Mouse (Mus musculus) liver, embryonic 16.5 days (tissue): ENCODE data around the gene Car14. TPM values are rescaled to one million over a fixed set of nuclear protein-coding genes. Genes with fewer than 3 reads are reported as not detected.

Experiments
- ATAC-seq: fragments of 200-750 bp; cut with Nextera tagmentation; 2 replicates; pipeline ENCODE4 v1.8.0; 2017; ENCODE audit warnings: low read depth, mild to moderate bottlenecking, moderate number of reproducible peaks, moderate library complexity
- H3K27ac ChIP-seq: fragments of 300-500 bp; sonication (generic); 2 replicates; pipeline ENCODE4 v1.5.1; 2014; ENCODE audit warnings: mild to moderate bottlenecking, low read length
- H3K27me3 ChIP-seq: fragments of 300-500 bp; sonication (generic); 2 replicates; pipeline ENCODE4 v1.6.1; 2014; ENCODE audit warnings: low read depth, low read length, mixed read lengths; ENCODE audit not compliant: control insufficient read depth, insufficient read depth
- H3K36me3 ChIP-seq: fragments of 300-500 bp; sonication (generic); 2 replicates; pipeline ENCODE4 v1.6.1; 2014; ENCODE audit warnings: mild to moderate bottlenecking; ENCODE audit not compliant: control insufficient read depth, insufficient read depth
- H3K4me1 ChIP-seq: fragments of 300-500 bp; sonication (generic); 2 replicates; pipeline ENCODE4 v1.6.1; 2014; ENCODE audit warnings: low read depth, low read length, mixed read lengths; ENCODE audit not compliant: control insufficient read depth
- H3K4me2 ChIP-seq: fragments of 300-500 bp; sonication (generic); 2 replicates; pipeline ENCODE4 v1.6.1; 2014; ENCODE audit warnings: low read depth, low read length, mixed read lengths
- H3K4me3 ChIP-seq: fragments of 300-500 bp; sonication (generic); 2 replicates; pipeline ENCODE4 v1.5.1; 2014; ENCODE audit warnings: low read depth, mild to moderate bottlenecking, low read length
- H3K9ac ChIP-seq: fragments of 300-500 bp; sonication (generic); 2 replicates; pipeline ENCODE4 v1.6.1; 2014; ENCODE audit warnings: low read depth, low read length
- H3K9me3 ChIP-seq: fragments of 300-500 bp; sonication (generic); replicated peaks from 2 replicates; pipeline ENCODE4 v1.6.1; 2016; ENCODE audit warnings: low read length; ENCODE audit not compliant: control insufficient read depth
- WGBS: fragments of 180-500 bp; shearing (Covaris S2); extraction: QIAGEN DNeasy Blood & Tissue Kit; methylation state at CpG from one replicate; pipeline ENCODE4 v1.1.7; 2014; ENCODE audit not compliant: insufficient replicate concordance; 5-methylcytosine and 5-hydroxymethylcytosine counted together
- polyA plus RNA-seq: library from polyadenylated mRNA; unstranded; fragments of >200 nt; fragmentation: Nextera tagmentation; extraction: Ambion mirVana; gene quantifications from 2 replicates; pipeline ENCODE4 v1.2.1, GENCODE M21; 2015

Gene Car14
- polyA plus RNA-seq, 1 experiment from 2014 or later: 15.4 TPM

- H3K27ac ChIP-seq: peak within 1 kb of the TSS; percentile 88
- H3K4me2 ChIP-seq: peak within 1 kb of the TSS; percentile 70
- H3K27me3 ChIP-seq: no peaks in the 10 kb centered on the region
- peaks cover 7% of the 10 kb centered on the region for H3K36me3 ChIP-seq
- peak; percentile 97 for ATAC-seq
- H3K4me1 ChIP-seq: peaks cover 14% of the 10 kb centered on the region
- peak within 1 kb of the TSS; percentile 83 for H3K9ac ChIP-seq
- WGBS: under 1% methylated on average over 33 of the region's 33 CpGs
- H3K4me3 ChIP-seq: peak within 1 kb of the TSS; percentile 75
- no peaks in the 10 kb centered on the region for H3K9me3 ChIP-seq
Measured at GRCm38 (mm10) chr3:95871392-95871867, 33.1 kb downstream of the Car14 start, which contains the start of gene Mrps21. TSS of gene Mrps21 (minus strand) at chr3:95871519.

GRCm38 (mm10) chr3:95870976-95871375 lies 33.5 kb downstream of the Car14 start:
- peaks cover 14% of the 10 kb centered on the region for H3K4me1 ChIP-seq
- H3K4me2 ChIP-seq: peak overlapping the region; percentile 70
- 4% methylated on average over 15 of the region's 15 CpGs for WGBS

GRCm38 (mm10) chr3:95867408-95867807 lies 37.1 kb downstream of the Car14 start:
- H3K9me3 ChIP-seq: no peaks in the 10 kb centered on the region
- no peak overlapping the region for H3K27ac ChIP-seq
- no peak overlapping the region for H3K9ac ChIP-seq
- no peak for ATAC-seq
- H3K36me3 ChIP-seq: peaks cover 11% of the 10 kb centered on the region
- 86% methylated on average over 2 of the region's 2 CpGs for WGBS
- no peaks in the 10 kb centered on the region for H3K27me3 ChIP-seq
- no peak overlapping the region for H3K4me3 ChIP-seq
- H3K4me1 ChIP-seq: peaks cover 10% of the 10 kb centered on the region
- H3K4me2 ChIP-seq: no peak overlapping the region

More at GRCm38 (mm10) chr3:95870976-95871375, 33.5 kb downstream of the Car14 start:
- Histone ChIP-seq H3K9me3 (no peaks in the 10 kb centered on the region), H3K27me3 (no peaks in the 10 kb centered on the region), H3K36me3 (peaks cover 7% of the 10 kb centered on the region), H3K9ac (peak overlapping the region; percentile 83), H3K4me3 (peak overlapping the region; percentile 75), H3K27ac (peak overlapping the region; percentile 88)
- peak; percentile 25; the same call in 1 of the 2 replicates for ATAC-seq

GRCm38 (mm10) chr3:95866071-95866470 lies 38.4 kb downstream of the Car14 start:
- Histone ChIP-seq H3K9ac (no peak overlapping the region), H3K27me3 (no peaks in the 10 kb centered on the region)
- 84% methylated on average over 5 of the region's 5 CpGs for WGBS

GRCm38 (mm10) chr3:95865571-95865970 lies 38.9 kb downstream of the Car14 start:
- no peak overlapping the region for H3K27ac ChIP-seq
- 88% methylated on average over 20 of the region's 20 CpGs for WGBS
- no peaks in the 10 kb centered on the region for H3K27me3 ChIP-seq
- no peaks in the 10 kb centered on the region for H3K9me3 ChIP-seq
- no peak overlapping the region for H3K4me2 ChIP-seq
- H3K36me3 ChIP-seq: peaks cover 11% of the 10 kb centered on the region
- H3K9ac ChIP-seq: no peak overlapping the region
- ATAC-seq: no peak
- H3K4me3 ChIP-seq: no peak overlapping the region
- H3K4me1 ChIP-seq: peaks cover 4% of the 10 kb centered on the region

More at GRCm38 (mm10) chr3:95866071-95866470, 38.4 kb downstream of the Car14 start:
- Histone ChIP-seq H3K4me1 (peaks cover 5% of the 10 kb centered on the region), H3K4me2 (no peak overlapping the region), H3K4me3 (no peak overlapping the region), H3K9me3 (no peaks in the 10 kb centered on the region), H3K36me3 (peaks cover 11% of the 10 kb centered on the region), H3K27ac (no peak overlapping the region)
- ATAC-seq: no peak

- no peaks in the 10 kb centered on the region for H3K4me1 ChIP-seq
- H3K4me3 ChIP-seq: no peak overlapping the region
- no peak overlapping the region for H3K4me2 ChIP-seq
- WGBS: 79% methylated on average over 5 of the region's 5 CpGs
- peaks cover 11% of the 10 kb centered on the region for H3K36me3 ChIP-seq
- no peaks in the 10 kb centered on the region for H3K27me3 ChIP-seq
- H3K27ac ChIP-seq: no peak overlapping the region
- no peak overlapping the region for H3K9ac ChIP-seq
- ATAC-seq: no peak
- no peaks in the 10 kb centered on the region for H3K9me3 ChIP-seq
Measured at GRCm38 (mm10) chr3:95865050-95865449, 39.4 kb downstream of the Car14 start.

- Histone ChIP-seq H3K36me3 (peaks cover 5% of the 10 kb centered on the region), H3K4me1 (no peaks in the 10 kb centered on the region), H3K9me3 (no peaks in the 10 kb centered on the region), H3K4me2 (no peak overlapping the region), H3K27ac (no peak overlapping the region), H3K9ac (no peak overlapping the region), H3K4me3 (no peak overlapping the region), H3K27me3 (no peaks in the 10 kb centered on the region)
- ATAC-seq: no peak
- WGBS: 59% methylated on average over 7 of the region's 7 CpGs
Measured at GRCm38 (mm10) chr3:95863578-95863977, 40.9 kb downstream of the Car14 start.

- Histone ChIP-seq H3K9ac (no peak overlapping the region), H3K36me3 (peaks cover 4% of the 10 kb centered on the region), H3K4me1 (no peaks in the 10 kb centered on the region), H3K4me2 (no peak overlapping the region), H3K9me3 (no peaks in the 10 kb centered on the region), H3K4me3 (no peak overlapping the region), H3K27ac (no peak overlapping the region), H3K27me3 (no peaks in the 10 kb centered on the region)
- WGBS: 37% methylated on average over 2 of the region's 2 CpGs
- ATAC-seq: peak; percentile 74; the same call in 1 of the 2 replicates
Measured at GRCm38 (mm10) chr3:95861796-95862195, 42.7 kb downstream of the Car14 start.

GRCm38 (mm10) chr3:95861216-95861615 lies 43.3 kb downstream of the Car14 start:
- Histone ChIP-seq H3K36me3 (peaks cover 4% of the 10 kb centered on the region), H3K27ac (no peak overlapping the region), H3K4me2 (no peak overlapping the region), H3K27me3 (no peaks in the 10 kb centered on the region), H3K9me3 (no peaks in the 10 kb centered on the region), H3K4me3 (no peak overlapping the region), H3K9ac (no peak overlapping the region), H3K4me1 (peaks cover 3% of the 10 kb centered on the region)
- no peak for ATAC-seq
- whole genome bisulfite sequencing: 62% methylated on average over 10 of the region's 10 CpGs
